Mouse (Mus musculus) adrenal gland, postnatal 36 days (tissue): ENCODE results near the gene 1700122O11Rik. TPM values are rescaled to one million over a fixed set of nuclear protein-coding genes. Genes with fewer than 3 reads are reported as not detected.

Experiments used
- DNase-seq, 2 experiments: peaks; one replicate each; pipeline ENCODE4 v3.0.0; 2021; ENCODE audit warnings: mixed read lengths in 1 of 2
- long read RNA-seq, 2 experiments: library from polyadenylated mRNA; stranded (forward); transcript quantifications; one replicate each; pipeline ENCODE4 v2.0.0; 2021; ENCODE audit warnings: borderline sequencing depth in 2 of 2
- total RNA-seq, 2 experiments: library from RNA; stranded (reverse); gene quantifications; 2 replicates each; pipeline ENCODE4 v1.2.3; 2021

Gene 1700122O11Rik
- total RNA-seq: not detected
- long read RNA-seq, experiment 1, partial matches to known transcripts: 1 of 1 reads
- long read RNA-seq, experiment 1, other reads (novel, unspliced or antisense): 0 of 1 reads
- long read RNA-seq, experiment 2: 0 reads

DNA sequence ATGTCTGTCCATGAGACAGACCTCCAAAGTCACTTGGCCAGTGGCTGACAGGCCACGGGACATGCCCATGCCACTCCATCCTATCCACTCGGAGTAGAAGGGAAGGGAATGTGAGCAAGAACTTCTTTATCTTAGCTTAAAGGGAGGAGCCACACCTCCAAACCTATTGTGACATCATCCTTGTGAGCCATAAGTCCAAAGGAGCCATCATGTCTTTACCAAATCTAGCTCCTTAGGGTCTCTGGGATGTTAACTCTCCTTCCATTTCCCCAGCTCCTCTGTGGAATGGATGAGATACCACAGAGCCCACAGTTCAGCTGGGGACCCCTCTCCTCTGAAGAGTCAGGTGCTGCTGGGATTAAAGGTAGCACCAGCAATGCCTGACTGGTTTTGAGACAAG, at the start of gene 1700122O11Rik:
Gene 1700122O11Rik (minus strand): TSS at position 101 of the 400 bp plus-strand sequence.
- no peak for DNase-seq

DNA sequence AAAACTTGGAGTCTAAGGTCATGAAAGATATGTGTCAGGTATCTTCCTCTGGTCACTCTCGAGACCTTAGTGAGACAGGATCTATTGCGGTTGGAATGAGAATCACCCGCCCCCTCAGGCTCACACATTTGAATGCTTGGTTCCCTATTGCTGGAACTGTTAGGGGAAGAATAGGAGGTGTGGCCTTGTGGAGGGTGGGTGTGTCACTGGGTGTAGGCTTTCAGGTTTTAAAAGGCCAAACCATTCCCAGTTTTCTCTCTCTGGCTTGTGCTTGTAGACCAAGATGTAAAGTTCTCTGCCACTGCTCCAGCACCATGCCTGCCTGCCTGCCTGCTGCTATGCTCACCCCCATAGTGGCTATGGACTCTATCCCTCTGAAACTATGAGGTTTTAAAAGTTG, 42.5 kb upstream of the 1700122O11Rik start:
- DNase-seq: no peak

DNA sequence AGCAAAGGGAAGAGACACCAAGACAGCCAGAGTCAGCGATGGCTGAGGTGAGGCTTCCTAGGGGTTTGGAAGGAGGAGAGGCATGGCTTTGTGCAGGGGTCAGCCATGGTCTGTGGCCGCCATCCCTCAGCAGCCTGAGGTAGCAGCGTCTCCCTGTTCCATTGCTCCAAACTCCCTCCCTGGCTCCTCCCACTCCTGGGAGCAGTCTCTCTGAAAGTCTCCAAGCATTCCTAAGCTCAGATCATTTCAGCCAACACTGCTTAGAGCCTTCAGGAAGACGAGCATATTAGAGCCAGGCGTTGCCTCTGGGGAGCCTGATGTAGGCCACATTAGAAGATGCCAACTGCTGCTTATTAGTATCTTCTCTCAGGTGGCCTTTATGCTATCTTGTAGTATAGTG, 29.6 kb upstream of the 1700122O11Rik start:
- no peak for DNase-seq

DNA sequence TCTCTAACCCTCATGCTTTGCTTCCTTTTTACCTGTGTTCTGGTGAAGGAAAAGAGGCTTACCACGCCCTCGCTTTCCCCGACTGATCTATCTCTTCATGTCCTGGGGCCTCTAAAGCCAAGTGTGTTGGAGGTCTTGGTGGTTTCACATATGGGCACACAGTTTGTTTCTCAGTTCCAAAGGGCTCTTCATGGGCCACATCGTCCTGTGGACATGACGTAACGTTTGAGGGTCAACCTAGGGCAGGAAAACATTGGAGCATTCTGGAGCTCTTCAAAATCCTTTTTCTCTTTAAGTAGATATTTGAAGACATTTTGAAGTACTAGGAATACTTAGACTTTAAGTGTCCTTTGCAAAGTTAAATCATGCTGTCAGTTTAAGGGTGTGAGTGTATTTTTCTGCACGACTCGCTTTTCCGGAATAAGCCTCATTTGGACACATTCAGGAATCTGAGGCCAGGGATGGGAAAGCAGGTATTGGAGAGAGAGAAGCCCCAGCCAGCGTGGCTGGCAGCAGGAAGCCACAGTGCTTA, 29.1 kb upstream of the 1700122O11Rik start:
- no peak for DNase-seq

DNA sequence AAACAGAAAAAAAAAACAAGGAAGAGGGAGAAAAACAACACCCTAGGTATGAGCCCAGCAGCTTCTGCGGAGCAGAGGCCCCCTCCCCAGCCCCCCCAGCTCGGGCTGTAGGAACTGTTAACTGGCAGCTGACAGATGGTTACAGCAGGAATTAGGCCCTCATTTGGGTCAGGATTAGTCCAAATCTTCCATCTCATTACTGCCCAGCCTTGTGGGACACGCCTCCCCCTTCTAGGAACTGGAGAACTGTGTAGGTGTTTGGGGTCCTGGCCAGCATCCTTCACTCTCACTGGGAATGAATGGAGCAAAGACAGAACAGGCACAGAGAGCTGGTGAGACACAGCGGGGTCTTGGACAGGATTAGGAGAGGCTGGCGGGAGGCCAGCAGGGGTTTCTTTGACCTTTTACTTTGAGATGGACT, 27.0 kb upstream of the 1700122O11Rik start:
- no peak for DNase-seq

DNA sequence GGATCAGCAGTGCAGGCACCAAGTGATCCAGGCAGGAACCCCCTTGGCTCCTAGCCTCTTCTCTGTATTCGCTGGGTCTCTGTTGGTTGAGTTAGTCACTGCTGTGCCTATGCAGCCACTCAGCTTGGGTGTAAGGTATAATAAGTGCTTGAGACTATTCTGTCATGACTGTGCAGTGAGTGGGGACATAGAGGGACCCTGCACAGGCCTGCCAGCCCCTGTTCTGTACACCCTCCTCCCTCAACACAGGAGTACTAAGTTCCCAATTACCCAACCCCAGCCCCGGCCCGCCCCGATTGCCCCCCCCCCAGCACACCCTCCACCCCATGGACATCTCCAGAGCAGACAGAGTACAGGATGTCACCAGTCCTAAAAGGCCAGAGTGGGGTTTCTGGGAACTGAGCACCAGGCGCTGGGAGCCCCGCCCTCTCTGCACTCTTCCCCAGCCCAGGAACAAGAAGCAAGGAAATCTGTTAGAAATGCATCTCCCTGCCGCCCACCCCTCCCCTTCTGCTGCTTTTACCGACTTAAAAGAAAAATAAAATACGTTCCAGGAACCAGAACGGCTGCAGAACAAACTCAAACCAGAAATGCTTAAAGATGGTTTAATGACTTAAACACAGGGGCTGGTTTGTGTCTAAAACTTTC, 26.2 kb upstream of the 1700122O11Rik start:
- DNase-seq: no peak

DNA sequence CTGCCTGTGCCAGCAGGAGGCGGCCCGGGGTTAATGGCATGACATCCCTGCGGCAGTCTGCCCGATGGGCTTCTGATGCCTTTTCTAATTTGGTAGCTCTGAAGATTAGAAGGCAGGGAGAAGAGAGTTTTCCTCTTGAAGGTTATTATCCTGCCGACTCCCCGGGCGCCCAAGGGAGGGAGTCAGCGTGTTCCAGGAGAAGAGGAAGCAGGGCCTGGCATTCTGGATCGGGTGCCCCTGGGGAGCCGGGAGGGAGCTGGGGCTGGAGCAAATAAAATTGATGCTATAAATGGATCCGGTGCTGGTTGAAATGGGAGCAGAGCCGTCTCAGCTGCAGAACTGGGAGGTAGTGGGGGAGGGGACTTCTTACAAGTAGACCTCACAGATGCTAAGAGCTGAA, 19.3 kb upstream of the 1700122O11Rik start:
- DNase-seq: no peak

DNA sequence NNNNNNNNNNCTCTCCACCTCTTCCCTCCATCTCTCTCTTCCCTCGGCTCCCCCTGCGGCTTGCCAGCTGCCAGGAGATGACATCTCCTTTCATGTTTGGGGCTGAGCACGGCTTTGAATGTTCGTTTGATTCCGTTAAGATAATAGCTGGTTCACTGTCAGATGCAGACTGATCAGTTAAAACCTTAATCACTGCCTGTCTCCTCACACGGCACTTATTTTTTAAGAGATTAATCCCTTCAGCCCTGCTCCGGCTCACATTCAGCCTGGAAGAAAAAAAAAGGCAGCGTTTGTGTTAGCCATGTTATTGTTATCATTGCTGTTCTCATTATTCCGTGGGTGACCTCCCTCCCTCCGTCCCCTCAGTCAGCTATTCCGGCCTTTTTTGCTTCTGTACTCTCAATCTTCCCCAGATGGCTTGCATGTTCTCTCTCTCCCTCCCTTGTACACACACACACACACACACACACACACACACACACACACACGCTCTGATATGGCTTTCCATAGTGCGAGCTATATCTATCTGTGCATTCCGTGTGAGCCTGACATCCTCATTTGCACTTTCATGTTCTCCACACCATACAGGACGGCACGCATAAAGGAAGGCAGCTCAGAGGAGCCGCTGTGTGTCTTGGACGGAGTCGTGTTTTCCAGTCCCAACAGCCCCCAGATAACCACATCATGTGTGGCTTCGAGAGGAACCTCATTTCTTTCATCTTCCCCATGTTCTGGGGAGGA, 17.2 kb upstream of the 1700122O11Rik start:
- no peak for DNase-seq

DNA sequence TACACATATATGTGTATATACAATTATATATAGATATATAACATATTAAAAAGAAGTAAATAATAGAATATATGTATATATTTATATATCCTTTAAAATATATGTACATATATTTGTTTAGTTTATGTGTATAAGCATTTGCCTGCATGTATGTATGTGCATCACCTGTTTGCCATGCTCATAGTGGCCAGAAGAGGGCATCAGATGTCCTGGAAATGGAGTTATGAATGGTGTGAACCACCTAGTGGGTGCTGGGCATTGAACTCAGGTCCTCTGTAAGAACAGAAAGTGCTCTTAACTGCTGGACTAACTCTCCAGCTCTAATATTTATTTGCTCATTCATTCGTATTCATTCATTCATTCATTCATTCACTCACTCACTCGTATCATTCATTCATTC, 15.6 kb upstream of the 1700122O11Rik start:
- no peak for DNase-seq

DNA sequence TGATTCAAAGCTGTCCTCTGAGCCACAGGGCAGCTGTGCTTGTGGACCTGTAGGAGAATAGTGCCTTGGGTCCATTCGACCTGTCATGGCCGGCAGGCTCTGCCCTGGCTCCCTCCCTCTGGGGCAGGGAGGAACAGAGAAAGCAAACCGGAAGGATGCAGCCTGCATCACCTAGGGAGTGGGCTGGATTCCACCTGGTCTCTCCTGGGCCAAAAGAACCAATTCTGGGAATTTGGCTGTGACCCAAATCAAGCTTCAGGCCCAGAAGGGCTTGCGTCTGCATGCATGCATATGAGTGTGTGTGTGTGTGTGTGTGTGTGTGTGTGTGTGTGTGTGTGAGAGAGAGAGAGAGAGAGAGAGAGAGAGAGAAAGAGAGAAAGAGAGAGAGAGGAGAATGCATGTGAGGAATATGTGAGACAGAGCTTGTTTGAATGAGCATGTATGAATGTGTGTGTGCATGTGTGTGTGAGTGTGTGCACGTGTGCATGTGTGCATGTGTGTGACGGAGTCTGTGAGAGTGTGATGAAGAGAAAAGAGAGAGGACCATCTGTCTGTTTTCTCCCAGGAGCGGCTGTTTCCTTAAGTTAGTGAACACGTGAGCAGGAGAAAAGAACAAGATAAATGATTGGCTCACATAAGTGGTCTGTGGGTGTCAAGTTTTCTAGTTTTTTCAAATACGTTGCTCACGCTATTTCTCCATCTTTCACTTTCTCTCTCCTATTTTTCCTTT, 14.4 kb upstream of the 1700122O11Rik start:
- no peak for DNase-seq

DNA sequence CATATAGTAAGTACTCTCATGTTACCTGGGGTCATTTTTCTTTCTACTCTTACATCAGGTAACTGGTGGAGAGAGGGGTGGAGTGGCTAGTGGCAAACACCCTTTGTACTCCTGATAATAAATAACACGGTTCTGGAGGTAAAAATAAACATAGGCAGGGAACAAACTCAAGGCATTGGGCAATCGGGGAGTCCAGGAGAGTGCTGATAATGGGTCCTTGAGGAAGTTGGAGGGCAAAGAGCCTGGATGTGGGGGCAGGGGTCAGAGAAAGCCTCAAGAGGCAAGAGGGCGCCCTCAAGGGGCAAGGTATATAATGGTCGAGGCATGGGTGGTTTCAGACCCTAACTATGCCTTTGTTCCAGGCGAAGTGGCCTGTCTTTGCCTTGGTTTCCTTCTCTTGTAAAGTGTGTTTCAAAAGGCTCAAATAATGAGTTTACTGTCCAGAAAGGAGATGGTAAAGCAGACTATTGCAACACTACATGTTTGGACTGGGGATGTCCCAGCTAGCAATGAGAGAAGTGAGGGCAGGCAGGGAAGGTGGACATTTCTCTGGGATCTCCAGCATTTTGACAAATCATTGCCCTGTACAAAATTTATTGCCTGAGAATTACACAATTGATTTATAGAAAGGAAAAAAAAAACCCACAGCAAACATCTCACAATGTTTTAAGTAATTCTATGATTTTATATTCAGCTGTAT, 13.7 kb upstream of the 1700122O11Rik start:
- DNase-seq: no peak

DNA sequence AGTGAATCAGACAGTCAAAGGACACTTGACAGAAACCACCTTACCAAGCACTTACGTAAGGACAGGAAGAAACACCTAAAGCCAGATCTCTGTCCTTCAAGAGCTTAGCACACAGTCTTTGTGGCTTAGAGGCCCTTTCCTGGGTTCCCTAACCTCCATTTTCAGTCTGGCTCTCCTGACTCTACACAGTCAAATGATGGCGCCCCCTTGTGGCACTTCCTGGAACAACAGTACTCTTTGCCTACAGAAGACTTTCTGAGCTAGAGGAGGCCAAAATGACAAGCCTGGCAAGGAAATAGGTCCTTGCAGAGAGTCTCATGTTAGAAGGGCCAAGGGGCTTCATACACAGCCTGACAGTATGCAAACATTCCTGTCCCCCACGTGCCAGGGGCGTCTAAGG, 7.5 kb upstream of the 1700122O11Rik start:
- DNase-seq: peak; percentile 84 to 85

DNA sequence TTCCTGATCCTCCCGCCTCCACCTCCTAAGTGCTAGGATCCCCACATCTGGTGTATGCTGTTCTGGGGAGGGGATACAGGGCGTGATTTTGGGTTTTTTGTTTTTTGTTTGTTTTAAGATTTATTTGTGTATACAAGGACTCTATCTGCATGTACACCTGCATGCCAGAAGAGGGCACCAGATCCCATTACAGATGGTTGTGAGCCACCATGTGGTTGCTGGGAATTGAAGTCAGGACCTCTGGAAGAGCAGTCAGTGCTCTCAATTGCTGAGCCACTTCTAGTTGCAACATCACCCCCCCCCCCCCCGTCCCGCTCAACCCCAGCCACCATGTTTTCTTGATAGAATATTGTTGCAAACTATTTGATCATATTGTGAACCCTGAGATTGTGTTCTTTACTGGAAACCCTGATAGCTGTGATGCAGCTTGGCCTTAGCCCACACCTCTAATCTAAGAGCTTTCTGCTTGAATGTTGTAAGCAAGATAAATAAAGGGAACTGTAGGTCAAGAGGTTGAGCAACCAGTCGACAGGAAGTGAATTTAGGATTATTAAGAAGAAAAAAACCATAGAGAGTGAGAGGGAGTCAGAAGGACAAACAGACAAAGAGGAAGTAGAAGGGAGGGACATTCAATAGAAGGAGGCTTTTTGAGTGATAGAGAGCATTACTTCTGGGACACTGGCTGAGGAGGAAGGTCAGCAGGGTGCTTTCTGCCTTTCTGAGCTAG, 5.2 kb upstream of the 1700122O11Rik start:
- no peak for DNase-seq

DNA sequence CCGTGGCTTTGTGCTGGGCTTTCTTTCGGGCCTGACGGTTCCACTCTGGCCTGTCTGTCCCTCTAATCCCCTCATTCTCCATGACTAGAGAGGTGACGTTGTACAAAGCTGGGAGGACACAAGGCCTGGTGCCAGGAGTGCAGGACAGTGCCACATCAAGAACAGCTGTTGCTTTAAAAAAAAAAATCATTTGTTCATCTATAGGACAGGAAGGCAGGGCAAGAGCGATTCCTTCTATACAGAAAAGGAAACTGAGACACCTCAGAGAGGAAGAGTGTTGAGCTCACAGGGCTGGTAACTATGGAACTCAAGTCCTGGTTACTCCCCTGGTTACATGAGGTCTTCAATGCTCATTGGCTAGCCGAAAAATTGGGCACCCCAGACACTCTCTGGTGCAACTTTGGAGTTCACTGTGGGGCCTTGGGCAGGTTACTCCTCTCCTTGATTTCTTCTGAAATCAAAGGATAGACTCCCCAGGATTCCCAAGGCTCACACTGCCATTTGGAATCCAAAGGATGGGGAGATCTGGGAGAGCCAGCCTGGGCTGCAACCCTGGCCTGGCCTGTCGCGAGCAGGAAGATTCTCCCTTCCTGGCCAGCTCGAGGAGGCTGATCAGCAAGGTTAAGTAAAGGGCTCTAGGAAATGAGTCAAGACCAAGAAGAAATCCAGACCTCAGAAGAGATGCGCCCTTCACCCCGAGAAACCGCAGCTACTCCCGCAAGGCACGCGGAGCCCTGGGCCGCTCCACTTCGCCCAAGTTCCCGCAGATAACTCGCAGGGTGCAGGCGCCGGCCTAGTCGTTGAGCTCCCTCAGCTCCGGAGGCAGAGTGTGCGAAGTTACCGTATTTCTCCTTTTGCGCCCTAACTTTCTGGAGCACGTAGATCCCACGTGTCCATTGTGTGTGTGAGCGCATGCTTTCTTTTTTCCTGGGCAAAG, 3.5 kb upstream of the 1700122O11Rik start:
- peak; percentile 59 to 70 for DNase-seq

DNA sequence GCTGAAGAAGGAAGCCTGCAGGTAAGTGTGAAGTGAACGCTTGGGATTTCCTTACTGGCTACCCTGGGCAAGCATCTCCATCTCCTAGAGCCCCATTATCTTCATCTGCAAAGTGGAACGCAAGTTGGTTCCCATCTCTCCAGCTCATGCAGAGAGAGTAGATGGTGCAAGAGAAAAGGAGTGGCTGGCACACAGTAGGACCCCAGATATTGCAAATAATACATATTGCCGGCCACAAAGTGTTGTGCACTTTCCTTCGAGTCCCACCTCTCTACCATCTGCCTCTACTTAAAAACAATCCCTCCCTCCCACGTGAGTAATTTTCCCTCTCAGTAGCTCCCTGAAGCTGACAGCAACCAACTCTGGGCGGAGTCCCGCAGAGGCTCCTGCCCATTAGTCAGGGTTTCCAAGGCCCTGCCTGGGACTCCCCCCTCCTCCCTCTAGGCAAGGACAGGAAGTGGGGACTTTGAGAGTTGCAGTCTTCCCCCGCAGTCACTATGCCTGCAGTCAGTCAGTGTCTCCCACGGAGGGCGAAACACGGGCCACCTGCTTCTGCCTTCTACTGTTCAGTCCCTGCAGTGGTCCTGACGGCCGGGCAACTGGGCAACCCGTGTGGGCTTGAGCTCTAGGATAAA, 1.3 kb upstream of the 1700122O11Rik start:
- DNase-seq: peak; percentile 87 to 88

DNA sequence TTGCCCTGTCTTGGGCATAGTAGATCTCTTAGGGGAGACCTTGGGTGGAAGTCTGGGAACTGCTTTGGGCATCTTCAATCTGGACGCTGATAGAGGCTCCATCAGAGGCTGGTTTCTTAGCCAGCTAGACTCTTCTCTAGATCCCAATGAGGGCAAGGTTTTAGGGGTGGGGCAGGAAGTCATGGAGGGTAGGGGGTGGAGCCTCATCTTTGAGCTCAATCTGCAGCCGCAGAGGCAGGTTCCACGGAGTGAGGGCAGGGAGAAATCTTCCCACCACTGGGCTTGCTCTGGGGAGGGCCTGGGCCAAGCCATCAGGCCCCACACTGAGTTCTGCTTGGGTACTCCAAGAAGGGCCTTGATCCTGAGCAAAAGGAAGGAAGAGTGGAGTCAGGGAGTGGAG, 1.2 kb downstream of the 1700122O11Rik start:
- DNase-seq: no peak

DNA sequence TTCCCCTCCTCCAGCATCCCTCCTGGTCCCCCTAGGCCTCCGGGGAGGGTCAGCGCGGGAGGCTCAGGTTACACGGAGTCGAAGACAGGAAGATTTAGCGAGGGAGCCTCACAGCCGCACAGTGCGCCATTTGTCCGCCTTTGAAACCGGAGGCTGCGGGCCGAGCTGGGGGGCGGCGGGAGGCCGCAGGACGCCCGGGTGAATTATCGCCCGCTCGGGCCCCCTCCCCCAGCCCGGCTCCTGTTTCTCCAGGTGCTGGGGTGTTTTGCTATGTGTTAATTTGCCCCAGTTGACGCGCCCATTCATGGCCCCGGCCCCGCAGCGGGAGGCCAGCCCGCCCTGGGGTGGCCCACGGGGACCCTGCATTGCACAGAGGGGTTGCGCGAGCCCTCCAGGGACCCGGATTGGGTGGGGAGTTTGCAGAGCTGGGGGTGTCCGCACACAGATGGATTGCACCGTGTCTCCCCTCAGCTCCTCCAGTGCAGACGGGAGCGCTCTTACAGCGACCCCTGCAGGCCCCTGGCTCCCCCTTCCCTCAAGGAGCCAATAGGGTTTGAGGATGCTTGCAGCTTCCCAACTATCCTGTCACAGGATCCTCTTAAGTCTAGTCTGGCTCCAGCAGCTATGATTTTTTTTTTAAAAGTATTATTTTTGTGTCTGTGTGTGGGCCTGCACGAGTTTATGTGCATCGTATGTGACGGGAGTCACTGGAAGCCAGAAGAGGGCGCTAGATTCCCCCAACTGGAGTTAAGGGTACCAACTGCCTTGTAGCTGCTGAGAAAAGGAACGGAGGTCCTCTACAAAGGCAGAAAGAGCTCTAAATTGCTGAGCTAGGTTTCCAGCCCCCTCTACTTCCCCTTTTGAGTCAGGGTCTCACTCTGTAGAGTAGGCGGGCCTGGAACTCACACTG, 6.3 kb downstream of the 1700122O11Rik start:
- DNase-seq: peak; percentile 8 to 25

DNA sequence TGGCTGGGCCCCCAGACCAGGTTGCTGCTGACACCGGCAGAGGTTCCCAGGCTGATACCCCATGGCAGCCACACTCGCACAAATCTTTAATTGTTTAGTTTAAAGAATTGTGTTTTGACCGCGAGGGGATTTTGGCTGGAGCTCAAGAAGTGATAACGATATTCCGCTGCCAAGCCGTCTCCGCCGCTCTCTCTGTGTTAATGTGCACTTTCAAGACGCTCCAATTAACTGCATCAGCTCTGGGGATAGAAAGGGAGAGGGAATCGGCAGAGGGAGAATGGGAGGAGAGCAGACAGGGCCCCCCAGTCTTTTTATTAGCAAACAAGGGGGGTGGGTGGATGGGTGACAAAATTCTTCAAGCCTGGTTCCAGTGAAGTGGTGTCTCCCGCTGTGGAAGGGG, 8.9 kb downstream of the 1700122O11Rik start:
- no peak for DNase-seq

DNA sequence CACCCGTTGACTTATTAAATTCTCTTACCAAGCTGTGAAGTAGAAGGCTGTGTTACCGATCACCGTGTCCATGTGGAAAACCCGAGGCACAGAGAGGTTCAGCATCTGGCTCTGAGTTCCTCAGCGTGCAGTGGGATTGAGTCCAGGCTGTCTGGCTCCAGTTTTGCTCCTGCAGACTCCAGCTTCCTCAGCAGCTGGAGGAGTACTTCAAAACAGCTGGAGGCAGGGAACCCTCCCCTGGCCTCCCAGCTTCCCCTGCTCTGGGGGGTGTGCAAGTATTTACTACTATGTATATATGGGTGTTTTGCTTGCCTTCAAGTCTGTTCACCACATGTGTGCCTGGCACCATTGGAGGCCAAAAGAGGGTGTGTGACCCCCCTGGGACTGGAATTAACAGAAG, 9.8 kb downstream of the 1700122O11Rik start:
- no peak for DNase-seq
